Mouse (Mus musculus): ENCODE measurements around the gene Raet1e. TPM values are rescaled to one million over a fixed set of nuclear protein-coding genes. Genes with fewer than 3 reads are reported as not detected.
"Not testable (repeated sequence)": the region's sequence is repeated elsewhere in the genome, so short reads cannot be mapped to it uniquely, and the experiment has no call there.

Raet1e gene
- polyA plus RNA-seq (2016; fragmentation: Nextera tagmentation; extraction: Ambion mirVana), result 18.3 and 21.8 TPM in 2 replicates

DNA sequence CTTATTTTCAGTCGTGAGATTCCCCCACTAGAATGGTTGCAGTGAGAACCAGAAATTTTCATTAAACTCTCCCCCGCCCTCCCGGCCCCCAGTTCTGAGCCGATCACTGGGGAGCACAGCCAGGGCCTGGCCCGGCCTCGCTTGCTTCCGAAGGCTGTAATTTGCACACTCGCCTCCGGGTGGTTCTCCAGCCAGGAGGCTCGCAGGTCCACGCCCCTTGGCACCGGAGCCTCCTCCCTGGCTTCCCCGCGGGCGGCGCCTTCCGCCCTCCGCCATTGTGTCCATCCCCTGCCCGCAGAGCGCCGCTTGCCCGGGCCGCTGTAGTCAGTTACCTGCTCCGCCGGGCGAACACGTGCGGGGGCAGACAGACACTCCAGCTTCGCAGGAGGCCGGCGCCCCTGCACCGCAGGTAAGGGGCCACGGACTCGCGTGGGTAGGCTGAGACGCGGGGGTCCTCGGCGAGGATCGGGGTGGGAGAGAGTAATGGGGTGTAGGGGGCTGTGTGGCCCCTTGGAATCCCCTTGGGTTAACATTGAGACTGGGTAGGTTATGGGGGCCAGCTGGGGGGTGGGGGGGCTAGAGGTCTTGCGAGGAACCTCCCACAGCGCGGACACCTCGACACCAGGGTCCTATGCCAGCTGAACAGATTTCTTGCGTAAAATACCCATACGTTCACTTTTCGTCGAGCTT, at the start of gene Raet1e, which contains the start of gene H60b:
TSS of gene Raet1e (plus strand) at position 260 of the 690 bp plus-strand sequence.
TSS of gene H60b (plus strand) at position 277 of the 690 bp plus-strand sequence.
- under 1% methylated on average over 48 of the region's 48 CpGs for WGBS
- H3K4me3 ChIP-seq, result peak within 1 kb of the TSS; percentile 58
- DNase-seq (ENCODE audit: low spot score), result peak; percentile 76
- H3K36me3 ChIP-seq; H3K9me3 ChIP-seq (replicated peaks): not testable (repeated sequence)
- H3K27me3 ChIP-seq (ENCODE audit: low read depth, poor library complexity, severe bottlenecking), result peaks cover 98% of the 10 kb centered on the region
- peak within 1 kb of the TSS; percentile 71 for H3K27ac ChIP-seq (replicated peaks)
- H3K4me1 ChIP-seq, result peaks cover 20% of the 10 kb centered on the region

DNA sequence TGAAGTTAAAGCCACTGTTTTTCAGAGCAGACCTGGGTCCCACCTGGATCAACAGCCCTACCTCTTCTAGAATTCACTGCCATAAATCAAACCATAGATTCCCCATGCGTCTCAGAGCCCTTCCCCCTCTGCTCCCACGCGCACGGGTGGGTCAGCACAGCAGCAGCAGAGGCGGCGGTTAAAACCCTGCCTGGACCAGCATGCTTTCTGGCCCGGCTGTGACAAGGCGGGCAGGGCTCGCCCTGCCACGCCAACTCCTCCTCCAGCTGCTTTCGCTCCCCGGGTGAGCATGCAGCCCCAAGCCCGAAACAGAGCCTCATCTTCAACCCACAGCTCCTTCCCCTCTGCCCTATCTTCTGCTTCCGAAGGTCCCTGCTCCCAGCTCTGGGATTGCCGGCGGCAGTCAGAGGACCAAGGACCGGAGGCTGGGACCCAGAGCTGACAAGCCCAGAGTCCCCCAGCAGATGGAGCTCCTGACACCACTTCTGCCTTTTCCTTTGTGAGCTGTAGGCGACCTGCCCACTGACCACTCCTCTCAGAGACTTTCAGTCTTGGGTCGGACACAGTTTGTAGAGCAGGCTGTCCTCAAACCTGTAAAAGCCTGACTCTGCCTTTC, 17.6 kb upstream of the Raet1e start:
- WGBS, result 2% methylated on average over 19 of the region's 19 CpGs
- H3K4me1 ChIP-seq, result peaks cover 4% of the 10 kb centered on the region

DNA sequence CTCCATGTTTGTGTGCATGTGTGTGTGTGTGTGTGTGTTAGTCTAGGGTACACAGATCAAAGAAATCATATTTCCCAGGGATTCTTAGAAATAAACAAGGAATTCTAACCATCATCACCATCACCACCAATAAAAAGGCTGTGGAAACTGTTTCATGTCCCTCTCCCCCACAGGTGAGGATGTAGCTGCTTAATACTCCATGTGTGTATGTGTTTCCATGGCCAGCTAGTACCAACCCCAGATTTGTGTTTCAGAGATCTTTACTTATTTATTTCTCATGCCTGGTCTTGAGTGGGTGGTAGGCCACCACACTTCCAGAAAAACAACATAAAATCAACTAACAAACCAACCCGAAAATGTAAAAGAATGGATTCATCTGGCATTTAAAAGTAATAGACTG, 16.2 kb upstream of the Raet1e start:
- 89% methylated on average over 1 of the region's 1 CpGs for WGBS
- not testable (repeated sequence) for H3K4me3 ChIP-seq
- DNase-seq (ENCODE audit: low spot score), result peak; percentile 72

More for the DNA sequence above, 17.6 kb upstream of the Raet1e start:
- H3K4me3 ChIP-seq, result peak overlapping the region; percentile 59
- peak overlapping the region; percentile 78 for H3K27ac ChIP-seq (replicated peaks)
- peaks cover 6% of the 10 kb centered on the region; the same call in 1 of the 2 replicates for H3K27me3 ChIP-seq (ENCODE audit: low read depth, poor library complexity, severe bottlenecking)
- peak; percentile 87 for DNase-seq (ENCODE audit: low spot score)
- 0 out of 2 replicates have a peak, but pooled peaks cover 3% of the 10 kb centered on the region for H3K9me3 ChIP-seq (replicated peaks)
- peaks cover 7% of the 10 kb centered on the region; the same call in 1 of the 2 replicates for H3K36me3 ChIP-seq

DNA sequence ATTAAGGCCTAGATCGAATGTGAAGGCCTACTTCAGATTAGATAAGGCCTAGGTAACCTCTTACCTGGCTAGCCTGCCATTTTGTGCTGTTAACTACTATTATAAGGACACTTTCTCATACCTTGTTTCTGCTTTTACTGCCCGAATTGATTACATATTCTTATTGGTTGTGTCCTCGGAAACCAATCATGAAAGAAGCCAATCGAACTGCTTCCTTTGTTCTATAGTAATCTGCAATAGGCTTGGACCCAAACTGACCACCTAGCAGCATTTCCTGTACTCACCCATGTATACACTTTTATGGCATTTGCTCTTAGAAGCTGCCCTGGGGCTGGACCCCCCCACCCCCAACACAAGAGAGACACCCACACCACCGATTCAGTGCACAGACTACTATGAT, 15.4 kb upstream of the Raet1e start:
- no peak for DNase-seq (ENCODE audit: low spot score)
- H3K36me3 ChIP-seq, result peaks cover 15% of the 10 kb centered on the region
- 63% methylated on average over 5 of the region's 5 CpGs for WGBS

More for the DNA sequence above, 16.2 kb upstream of the Raet1e start:
- H3K36me3 ChIP-seq, result peaks cover 15% of the 10 kb centered on the region
- H3K4me1 ChIP-seq; H3K9me3 ChIP-seq (replicated peaks); H3K27me3 ChIP-seq (ENCODE audit: low read depth, poor library complexity, severe bottlenecking); H3K27ac ChIP-seq (replicated peaks): not testable (repeated sequence)

DNA sequence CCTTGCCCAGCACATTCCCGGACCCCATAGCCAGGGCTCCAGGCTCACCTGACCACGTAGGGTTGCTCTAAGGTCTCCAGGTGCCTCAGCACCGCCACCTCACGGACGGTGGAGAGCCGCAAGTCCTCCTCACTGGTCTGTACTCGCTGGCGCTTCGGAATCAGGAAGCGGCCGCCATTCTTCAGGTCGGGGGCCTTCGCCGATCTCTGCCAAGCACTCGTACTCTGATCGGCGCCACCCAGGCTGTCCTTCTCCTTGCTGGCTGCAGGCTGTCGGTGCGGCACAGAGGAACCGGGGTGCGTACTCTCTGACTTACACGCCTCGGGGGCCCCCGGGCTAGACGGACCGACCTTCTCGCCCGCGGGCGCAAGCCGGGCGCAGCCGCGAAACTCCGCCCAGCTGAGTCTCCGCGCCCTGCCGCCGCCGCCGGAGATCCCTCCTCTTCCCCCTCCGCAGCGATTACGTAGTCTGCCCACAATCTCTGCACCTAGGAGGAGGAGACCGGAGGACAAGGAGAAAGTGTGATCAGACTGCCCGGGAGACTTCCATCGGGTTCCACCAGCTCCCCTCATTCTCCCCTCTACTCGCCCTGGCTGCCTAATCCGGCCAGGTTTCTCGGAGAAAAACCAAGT, 9.8 kb upstream of the Raet1e start:
- H3K4me1 ChIP-seq, result peaks cover 29% of the 10 kb centered on the region
- H3K4me3 ChIP-seq, result peak overlapping the region; percentile 77
- under 1% methylated on average over 50 of the region's 50 CpGs for WGBS
- no peaks in the 10 kb centered on the region for H3K9me3 ChIP-seq (replicated peaks)
- peak overlapping the region; percentile 94 for H3K27ac ChIP-seq (replicated peaks)
- peaks cover 15% of the 10 kb centered on the region for H3K36me3 ChIP-seq
- peak; percentile 85 for DNase-seq (ENCODE audit: low spot score)
- peaks cover 45% of the 10 kb centered on the region for H3K27me3 ChIP-seq (ENCODE audit: low read depth, poor library complexity, severe bottlenecking)

More for the DNA sequence above, 15.4 kb upstream of the Raet1e start:
- Histone ChIP-seq H3K4me3 (no peak overlapping the region), H3K27ac (replicated peaks) (no peak overlapping the region), H3K27me3 (ENCODE audit: low read depth, poor library complexity, severe bottlenecking) (peaks cover 6% of the 10 kb centered on the region; the same call in 1 of the 2 replicates), H3K4me1 (peaks cover 4% of the 10 kb centered on the region), H3K9me3 (replicated peaks) (0 out of 2 replicates have a peak, but pooled peaks cover 3% of the 10 kb centered on the region)

DNA sequence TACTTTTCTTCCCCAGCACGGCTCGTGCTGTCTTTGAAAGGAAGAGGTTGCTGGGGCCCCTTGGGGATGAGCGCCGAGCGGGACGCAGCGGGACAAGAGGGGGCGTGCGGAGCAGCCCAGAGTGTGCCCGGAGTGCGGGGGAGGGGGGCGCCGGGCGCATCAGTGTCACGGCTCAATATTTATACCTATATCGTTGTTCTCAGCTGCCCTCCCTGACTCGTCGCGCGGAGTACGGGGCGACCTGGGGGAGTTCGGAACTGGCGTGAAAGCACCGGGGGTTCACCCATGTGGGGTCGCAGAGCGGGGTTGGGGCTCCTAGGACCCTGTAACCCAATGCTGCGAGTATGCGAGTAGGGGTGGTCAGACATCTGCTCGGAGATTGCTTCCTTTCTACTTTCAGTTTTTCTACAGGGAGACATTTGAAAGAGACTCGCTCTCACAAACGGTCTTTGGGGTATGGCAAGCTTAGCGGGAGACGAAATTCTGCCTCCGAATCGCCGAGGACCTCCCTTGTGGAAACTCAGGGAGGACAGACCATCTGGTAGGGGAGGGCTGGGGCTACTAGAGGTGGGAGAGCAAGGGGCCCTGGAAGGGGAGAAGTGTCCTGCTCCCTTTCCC, 9.2 kb upstream of the Raet1e start, which contains the start of gene E030030I06Rik:
TSS of gene E030030I06Rik (minus strand) at position 198 of the 618 bp plus-strand sequence.
- H3K27ac ChIP-seq (replicated peaks), result peak within 1 kb of the TSS; percentile 94
- peaks cover 51% of the 10 kb centered on the region for H3K27me3 ChIP-seq (ENCODE audit: low read depth, poor library complexity, severe bottlenecking)
- peak within 1 kb of the TSS; percentile 77 for H3K4me3 ChIP-seq
- H3K36me3 ChIP-seq, result peaks cover 15% of the 10 kb centered on the region
- WGBS, result 0% methylated on average over 37 of the region's 37 CpGs
- H3K9me3 ChIP-seq (replicated peaks), result no peaks in the 10 kb centered on the region
- no peak for DNase-seq (ENCODE audit: low spot score)
- H3K4me1 ChIP-seq, result peaks cover 29% of the 10 kb centered on the region

DNA sequence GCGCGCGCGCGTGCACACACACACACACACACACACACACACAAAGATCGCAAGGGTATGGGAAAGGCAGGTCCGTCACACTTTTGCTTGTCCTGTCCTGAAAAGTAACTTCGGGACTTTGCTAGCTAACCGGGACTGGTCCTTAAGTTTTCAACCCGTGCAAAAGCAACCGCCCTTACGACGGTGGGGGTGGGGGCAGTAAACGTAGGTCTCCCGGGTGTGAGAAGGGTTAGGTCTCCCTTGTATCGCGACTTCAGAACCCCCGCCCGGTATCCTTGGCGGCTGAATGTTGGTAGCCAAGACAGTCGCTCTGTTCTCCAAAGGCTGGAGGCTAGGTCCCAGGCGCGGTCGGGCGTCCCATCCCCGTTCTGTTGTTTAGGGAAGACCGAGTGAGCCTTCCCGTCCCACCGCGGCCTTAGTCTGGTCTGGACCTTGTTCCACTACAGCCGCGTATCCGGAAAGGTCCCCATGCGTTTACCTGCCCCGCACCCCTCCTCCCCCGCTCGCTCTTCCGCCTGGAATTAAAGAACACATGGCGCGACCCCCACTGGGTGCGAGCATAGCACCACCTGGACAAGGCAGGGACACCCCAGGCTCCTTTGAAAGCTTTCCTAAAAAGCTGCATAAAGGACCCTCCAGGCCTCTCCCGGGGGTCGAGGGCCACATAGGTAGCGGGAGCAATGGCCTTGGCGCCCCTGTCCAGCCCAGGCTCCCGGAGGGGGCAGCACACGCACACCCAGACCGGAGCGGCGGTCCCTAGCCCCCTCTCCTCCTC, 8.5 kb upstream of the Raet1e start:
- Histone ChIP-seq H3K27ac (replicated peaks) (peak overlapping the region; percentile 94), H3K4me3 (peak overlapping the region; percentile 77), H3K36me3 (peaks cover 15% of the 10 kb centered on the region), H3K27me3 (ENCODE audit: low read depth, poor library complexity, severe bottlenecking) (peaks cover 58% of the 10 kb centered on the region), H3K9me3 (replicated peaks) (no peaks in the 10 kb centered on the region), H3K4me1 (peaks cover 29% of the 10 kb centered on the region)
- WGBS, result under 1% methylated on average over 50 of the region's 50 CpGs
- DNase-seq (ENCODE audit: low spot score), result peak; percentile 71

DNA sequence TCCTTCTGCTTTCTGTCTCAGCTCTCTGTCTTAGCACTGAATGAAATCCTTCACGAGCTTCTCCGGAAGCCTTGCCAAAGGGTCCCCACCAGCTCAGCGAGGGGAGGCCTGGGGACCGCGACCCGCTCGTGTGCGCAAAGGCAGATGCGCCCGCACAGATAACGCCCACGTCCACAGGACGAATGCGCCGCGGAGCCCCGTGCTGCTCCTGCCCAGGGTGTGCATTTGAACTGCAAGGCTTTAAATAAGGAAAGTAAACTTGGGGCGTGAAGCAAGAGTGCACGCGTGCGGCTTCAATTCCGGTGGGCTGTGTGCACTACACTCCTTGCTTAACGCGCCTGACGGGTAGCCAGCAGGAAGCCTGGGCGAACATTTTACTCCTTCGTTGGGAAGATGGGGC, 7.8 kb upstream of the Raet1e start:
- Histone ChIP-seq H3K27me3 (ENCODE audit: low read depth, poor library complexity, severe bottlenecking) (peaks cover 65% of the 10 kb centered on the region), H3K36me3 (peaks cover 9% of the 10 kb centered on the region), H3K27ac (replicated peaks) (no peak overlapping the region; the same call in 1 of the 2 replicates), H3K4me1 (peaks cover 29% of the 10 kb centered on the region), H3K9me3 (replicated peaks) (no peaks in the 10 kb centered on the region), H3K4me3 (peak overlapping the region; percentile 77)
- peak; percentile 51 for DNase-seq (ENCODE audit: low spot score)
- WGBS, result under 1% methylated on average over 27 of the region's 27 CpGs

DNA sequence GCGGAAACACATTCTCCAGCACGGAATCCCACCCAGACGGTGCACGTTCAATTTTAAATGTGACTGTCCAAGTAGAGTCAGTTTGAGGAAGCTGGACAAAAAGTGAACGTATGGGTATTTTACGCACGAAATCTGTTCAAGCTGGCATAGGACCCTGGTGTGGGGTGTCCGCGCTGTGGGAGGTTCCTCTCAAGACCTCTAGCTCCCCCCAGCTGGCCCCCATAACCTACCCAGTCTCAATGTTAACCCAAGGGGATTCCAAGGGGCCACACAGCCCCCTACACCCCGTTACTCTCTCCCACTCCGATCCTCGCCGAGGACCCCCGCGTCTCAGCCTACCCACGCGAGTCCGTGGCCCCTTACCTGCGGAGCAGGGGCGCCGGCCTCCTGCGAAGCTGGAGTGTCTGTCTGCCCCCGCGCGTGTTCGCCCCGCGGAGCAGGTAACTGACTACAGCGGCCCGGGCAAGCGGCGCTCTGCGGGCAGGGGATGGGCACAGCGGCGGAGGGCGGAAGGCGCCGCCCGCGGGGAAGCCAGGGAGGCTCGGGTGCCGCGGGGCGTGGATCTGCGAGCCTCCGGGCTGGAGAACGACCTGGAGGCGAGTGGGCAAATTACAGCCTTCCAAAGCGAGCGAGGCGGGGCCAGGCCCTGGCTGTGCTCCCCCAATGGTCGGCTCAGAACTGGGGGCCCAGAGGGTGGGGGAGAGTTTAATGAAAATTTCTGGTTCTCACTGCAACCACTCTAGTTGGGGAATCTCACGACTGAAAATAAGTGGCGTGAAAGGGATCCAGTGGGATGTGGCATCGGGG, 7.1 kb upstream of the Raet1e start:
- H3K36me3 ChIP-seq; H3K9me3 ChIP-seq (replicated peaks): not testable (repeated sequence)
- H3K4me3 ChIP-seq, result peak overlapping the region; percentile 77
- DNase-seq (ENCODE audit: low spot score), result peak; percentile 44
- peaks cover 29% of the 10 kb centered on the region for H3K4me1 ChIP-seq
- under 1% methylated on average over 55 of the region's 55 CpGs for WGBS
- 0 out of 2 replicates have a peak overlapping the region, but pooled peaks have one; percentile 17 for H3K27ac ChIP-seq (replicated peaks)
- peaks cover 72% of the 10 kb centered on the region for H3K27me3 ChIP-seq (ENCODE audit: low read depth, poor library complexity, severe bottlenecking)

DNA sequence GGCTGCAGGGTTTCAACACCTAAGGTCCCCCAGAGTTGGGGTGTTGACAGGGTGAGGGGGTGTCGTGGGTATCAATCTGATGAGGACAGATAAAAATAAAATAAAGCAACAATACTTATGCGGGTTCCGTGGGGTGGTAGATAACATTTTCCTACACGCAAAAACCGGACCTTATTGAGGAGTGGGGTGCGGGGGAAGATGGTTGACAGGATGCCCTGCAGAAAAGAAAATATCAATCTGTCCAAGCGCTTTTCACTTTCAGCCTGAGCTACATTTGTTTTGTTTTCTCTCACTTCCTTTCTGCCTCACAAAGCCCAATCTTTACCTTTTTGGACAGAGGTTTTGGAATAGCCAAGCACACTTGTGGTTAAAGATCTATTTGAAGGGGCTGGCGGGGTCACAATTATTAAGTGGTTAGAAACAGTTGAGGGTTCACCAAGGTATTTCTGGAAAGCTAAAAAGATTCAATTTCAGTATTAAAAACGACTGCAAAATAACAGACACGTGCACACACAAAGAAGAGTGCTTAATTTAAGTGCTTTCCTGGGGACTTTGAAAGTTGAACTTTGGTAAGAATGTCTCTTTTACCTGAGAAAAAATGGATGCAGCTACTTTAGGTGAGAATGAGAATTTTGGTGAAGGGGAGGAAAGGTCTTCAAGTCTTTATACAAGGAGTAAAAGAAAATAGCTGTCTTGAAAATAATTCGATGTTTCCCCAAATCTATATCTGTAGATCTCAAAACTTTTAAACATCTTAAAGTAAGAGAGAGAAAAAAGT, 6.3 kb upstream of the Raet1e start:
- H3K27me3 ChIP-seq (ENCODE audit: low read depth, poor library complexity, severe bottlenecking), result peaks cover 80% of the 10 kb centered on the region
- 4% methylated on average over 11 of the region's 11 CpGs for WGBS
- not testable (repeated sequence) for H3K9me3 ChIP-seq (replicated peaks); H3K36me3 ChIP-seq; DNase-seq (ENCODE audit: low spot score); H3K27ac ChIP-seq (replicated peaks)
- peaks cover 29% of the 10 kb centered on the region for H3K4me1 ChIP-seq
- peak overlapping the region; percentile 77 for H3K4me3 ChIP-seq
